Mouse (Mus musculus): ENCODE data around the gene Ube2e2.

DNA sequence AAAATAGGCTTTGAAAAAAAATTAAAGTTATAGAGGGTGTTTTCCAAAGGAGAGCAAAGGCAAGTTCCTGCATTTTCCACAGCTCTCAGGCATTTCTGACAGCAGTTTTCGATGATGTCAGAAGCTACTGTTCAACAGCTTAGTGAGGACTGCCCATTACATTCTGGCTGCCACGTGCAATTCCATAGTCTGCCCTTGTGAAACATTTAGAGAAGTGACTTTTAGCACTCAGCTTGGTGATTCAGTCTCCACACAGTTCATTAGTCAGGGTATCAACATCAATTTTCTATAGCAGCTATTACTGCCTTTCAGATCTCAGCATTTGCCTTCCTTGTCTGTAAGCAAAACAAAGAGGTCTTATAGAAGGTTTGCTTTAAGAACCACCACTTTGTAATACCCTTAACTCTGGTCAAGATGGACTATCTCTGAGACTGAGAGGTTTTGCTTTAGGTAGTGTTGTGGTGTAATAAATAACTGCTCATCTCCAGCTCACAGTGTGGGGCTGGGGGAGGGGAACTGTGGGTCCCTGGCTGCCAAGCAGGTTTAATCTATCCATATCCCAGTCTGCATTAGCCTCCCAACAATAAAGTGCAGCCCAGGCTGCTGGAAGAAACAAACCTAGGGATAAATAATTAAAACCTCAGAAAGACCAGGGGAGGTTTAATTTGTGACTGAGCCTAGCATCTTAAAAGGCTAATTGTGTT is 255.2 kb downstream of the Ube2e2 start:
- TF ChIP-seq CTCF (IDR thresholded peaks at IDR 0.05; ENCODE audit: control insufficient read depth, insufficient read depth, insufficient replicate concordance, low read depth, low read length) (no peak), POLR2A (IDR thresholded peaks at IDR 0.05; ENCODE audit: control insufficient read depth, low read depth, low read length) (no peak)

Measured in testis, adult 2 months (tissue).